Mouse (Mus musculus) stomach, postnatal 0 days (tissue): ENCODE measurements at regions not wholly inside any gene's neighbourhood (a gene's known extent, or its start where the extent isn't known, plus 50 kb on each side); places are given as distances from the start of the nearest gene placed in this dataset.
A peak's percentile ranks its signal among the peaks of the same experiment; 100 is the strongest.

Experiments used
- ATAC-seq: fragments of 200-750 bp; cut with Nextera tagmentation; 2 replicates; pipeline ENCODE4 v1.8.0; 2017; ENCODE audit not compliant: low FRiP score, low TSS enrichment
- DNase-seq: peaks from one replicate; pipeline ENCODE4 v3.0.0-alpha.2; 2016; ENCODE audit warnings: low spot score
- H3K27ac ChIP-seq: fragments of 300-500 bp; sonication (generic); replicated peaks from 2 replicates; pipeline ENCODE4 v1.5.1; 2014; ENCODE audit warnings: mild to moderate bottlenecking, control low read depth
- H3K27me3 ChIP-seq: fragments of 300-500 bp; sonication (generic); 2 replicates; pipeline ENCODE4 v1.6.1; 2014; ENCODE audit warnings: low read length; ENCODE audit not compliant: control insufficient read depth, insufficient read depth
- H3K36me3 ChIP-seq: fragments of 300-500 bp; sonication (generic); 2 replicates; pipeline ENCODE4 v1.6.1; 2014; ENCODE audit warnings: low read length, mixed read lengths; ENCODE audit not compliant: control insufficient read depth, insufficient read depth
- H3K4me1 ChIP-seq: fragments of 300-500 bp; sonication (generic); replicated peaks from 2 replicates; pipeline ENCODE4 v1.6.1; 2014; ENCODE audit warnings: antibody characterized with exemption; ENCODE audit not compliant: control insufficient read depth, insufficient read depth
- H3K4me2 ChIP-seq: fragments of 300-500 bp; sonication (generic); replicated peaks from 2 replicates; pipeline ENCODE4 v1.6.1; 2014; ENCODE audit warnings: low read depth, mild to moderate bottlenecking, control low read depth, moderate library complexity
- H3K4me3 ChIP-seq: fragments of 300-500 bp; sonication (generic); 2 replicates; pipeline ENCODE4 v1.5.1; 2014; ENCODE audit warnings: low read depth, low read length, control low read depth
- H3K9ac ChIP-seq: fragments of 300-500 bp; sonication (generic); 2 replicates; pipeline ENCODE4 v1.6.1; 2014; ENCODE audit warnings: mild to moderate bottlenecking, low read length, control low read depth, mixed read lengths
- H3K9me3 ChIP-seq: fragments of 300-500 bp; sonication (generic); 2 replicates; pipeline ENCODE4 v1.6.1; 2016; ENCODE audit warnings: low read length; ENCODE audit not compliant: control insufficient read depth
- CTCF ChIP-seq: IDR thresholded peaks from 2 replicates; pipeline ENCODE4 v1.5.1; 2016; ENCODE audit warnings: antibody characterized with exemption, low read depth, mild to moderate bottlenecking, moderate library complexity
- EP300 ChIP-seq: optimal IDR thresholded peaks from 2 replicates; pipeline ENCODE3; 2016; ENCODE audit warnings: antibody characterized with exemption
- WGBS: fragments of 180-500 bp; shearing (Covaris S2); extraction: QIAGEN DNeasy Blood & Tissue Kit; methylation state at CpG from one replicate; pipeline ENCODE4 v1.1.7; 2014; 5-methylcytosine and 5-hydroxymethylcytosine counted together

DNA sequence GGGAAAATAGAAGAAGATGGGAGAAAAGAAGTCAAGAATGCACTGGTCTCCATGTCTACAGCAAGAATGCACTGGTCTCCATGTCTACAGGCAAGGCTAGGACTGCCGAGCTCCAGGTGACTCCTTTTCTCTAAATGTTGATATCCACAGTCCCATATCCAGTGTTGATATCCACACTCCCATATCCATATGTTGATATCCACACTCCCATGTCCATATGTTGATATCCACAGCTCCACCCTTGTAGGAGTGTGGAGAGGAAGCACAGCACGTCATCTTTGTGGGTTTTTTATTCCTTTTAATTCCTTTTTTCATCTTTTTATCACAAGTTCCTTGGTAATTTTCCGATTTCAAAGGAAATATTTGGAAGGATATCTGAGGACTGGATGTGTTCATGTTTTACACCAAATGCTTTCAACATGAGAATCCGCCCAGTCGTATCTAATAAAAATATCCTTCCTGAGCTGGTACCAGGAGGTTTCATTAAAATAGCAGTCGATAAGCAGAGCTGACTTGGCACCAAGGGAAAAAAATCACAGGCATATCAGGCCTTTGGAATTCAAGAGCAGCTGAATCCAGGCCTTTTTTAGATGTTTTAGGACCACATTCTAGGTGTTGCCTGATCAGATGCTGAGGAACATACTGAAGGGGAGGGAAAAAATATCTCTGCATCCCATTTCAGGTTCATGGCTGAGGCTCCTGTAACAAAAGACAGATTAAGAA lies 653.7 kb upstream of the Cdh11 start:
- WGBS = 83% methylated on average over 6 of the region's 6 CpGs

DNA sequence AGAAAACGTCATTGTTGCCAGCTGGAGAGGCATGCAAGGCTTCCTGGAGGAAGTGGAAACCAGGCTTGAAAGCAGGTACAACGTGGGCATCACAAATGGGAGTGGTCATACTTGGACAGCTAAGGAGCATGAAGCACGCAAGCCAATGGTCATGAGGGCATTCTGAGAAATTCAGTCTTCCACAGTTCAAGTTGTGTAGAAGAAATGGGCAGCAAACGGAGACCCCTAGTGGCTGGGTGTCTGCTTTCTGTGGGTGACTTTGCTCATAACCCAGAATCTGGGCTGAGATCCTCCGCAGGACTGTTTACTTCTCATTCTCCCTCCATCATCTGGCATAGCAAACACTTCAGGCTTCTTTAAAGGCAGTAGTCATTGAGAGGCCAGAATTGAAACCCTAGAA lies 655.7 kb upstream of the Cdh11 start:
- 57% methylated on average over 5 of the region's 5 CpGs for WGBS
- ATAC-seq (no peak), DNase-seq (peak; percentile 17)
- no peak overlapping the region for H3K4me3 ChIP-seq
- H3K4me2 ChIP-seq = no peak overlapping the region
- H3K36me3 ChIP-seq = no peaks in the 10 kb centered on the region
- TF ChIP-seq CTCF (peak; percentile 65), EP300 (no peak)
- H3K27ac ChIP-seq = no peak overlapping the region
- 0 out of 2 replicates have a peak, but pooled peaks cover 2% of the 10 kb centered on the region for H3K4me1 ChIP-seq
- no peaks in the 10 kb centered on the region for H3K9me3 ChIP-seq
- H3K9ac ChIP-seq = no peak overlapping the region
- H3K27me3 ChIP-seq = no peaks in the 10 kb centered on the region

More for the DNA sequence above, 653.7 kb upstream of the Cdh11 start:
- H3K4me1 ChIP-seq = 0 out of 2 replicates have a peak, but pooled peaks cover 2% of the 10 kb centered on the region
- H3K27me3 ChIP-seq = no peaks in the 10 kb centered on the region
- ATAC-seq (no peak), DNase-seq (no peak)
- H3K4me3 ChIP-seq = no peak overlapping the region
- H3K9ac ChIP-seq = no peak overlapping the region
- no peak overlapping the region for H3K4me2 ChIP-seq
- H3K27ac ChIP-seq = no peak overlapping the region
- no peaks in the 10 kb centered on the region for H3K36me3 ChIP-seq
- TF ChIP-seq CTCF = no peak
- no peak for TF ChIP-seq EP300
- H3K9me3 ChIP-seq = no peaks in the 10 kb centered on the region

DNA sequence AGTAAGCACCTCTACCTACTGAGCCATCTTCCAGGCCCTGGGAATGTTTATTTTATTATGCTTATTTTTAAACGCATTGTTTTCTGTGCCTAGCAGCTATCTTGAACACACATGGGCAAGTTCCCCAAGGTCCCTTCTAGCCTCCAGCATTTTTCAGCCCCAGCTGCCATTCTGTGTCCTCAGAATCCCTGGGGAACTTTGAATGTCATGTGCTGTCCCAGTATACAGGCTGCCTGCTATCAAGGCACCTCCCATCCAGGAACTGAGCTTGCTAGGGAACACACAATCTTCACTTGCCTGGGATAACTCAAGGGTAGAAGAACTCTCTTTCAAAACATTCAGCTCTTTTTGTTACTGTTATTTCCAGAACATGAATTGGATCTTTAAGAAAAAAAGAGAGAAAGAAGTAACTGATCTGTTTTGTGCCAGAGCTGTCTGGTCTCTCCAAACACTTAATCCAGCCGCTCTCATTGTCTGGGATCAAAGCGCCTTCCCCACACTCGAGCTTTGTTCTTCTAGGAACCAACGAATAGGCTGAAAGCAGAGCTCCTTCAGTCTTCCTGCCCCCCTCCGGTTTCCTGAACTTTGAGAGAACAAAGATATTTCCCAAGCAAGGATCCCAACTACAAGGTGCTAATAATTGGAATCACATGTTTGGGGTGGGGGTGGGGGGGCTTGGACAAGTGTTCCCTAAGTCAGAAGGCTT lies 657.1 kb upstream of the Cdh11 start:
- Histone ChIP-seq H3K4me2 (no peak overlapping the region), H3K27me3 (no peaks in the 10 kb centered on the region), H3K27ac (no peak overlapping the region), H3K9me3 (no peaks in the 10 kb centered on the region), H3K4me3 (no peak overlapping the region), H3K36me3 (no peaks in the 10 kb centered on the region), H3K4me1 (0 out of 2 replicates have a peak, but pooled peaks cover 2% of the 10 kb centered on the region), H3K9ac (no peak overlapping the region)
- DNase-seq (no peak), ATAC-seq (no peak)
- WGBS = 29% methylated on average over 6 of the region's 6 CpGs
- no peak for TF ChIP-seq CTCF
- no peak for TF ChIP-seq EP300

DNA sequence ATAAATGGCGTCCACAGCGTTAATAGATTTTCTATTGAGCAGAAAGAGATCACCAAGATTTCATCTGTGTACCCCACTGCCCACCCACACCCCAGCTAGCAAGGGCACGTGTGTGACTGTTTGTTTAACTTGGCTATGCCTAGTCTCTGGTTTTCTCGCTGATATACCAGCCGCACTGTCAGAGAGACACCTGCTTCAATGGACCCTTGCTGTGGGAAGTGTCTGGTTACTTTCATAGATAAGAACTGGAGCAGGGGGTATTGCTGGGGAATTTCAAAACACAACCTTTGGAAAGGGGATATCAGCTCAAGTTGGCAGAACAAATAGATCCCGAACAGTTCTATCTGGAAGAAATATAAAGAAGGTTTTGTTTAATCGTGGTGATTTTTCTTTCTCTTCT lies 656.8 kb upstream of the Cdh5 start:
- DNase-seq (no peak), ATAC-seq (no peak)
- TF ChIP-seq CTCF = no peak
- TF ChIP-seq EP300 = no peak
- H3K4me3 ChIP-seq = no peak overlapping the region
- no peaks in the 10 kb centered on the region for H3K36me3 ChIP-seq
- H3K9me3 ChIP-seq = no peaks in the 10 kb centered on the region
- H3K27me3 ChIP-seq = no peaks in the 10 kb centered on the region
- 44% methylated on average over 7 of the region's 7 CpGs for WGBS
- H3K9ac ChIP-seq = no peak overlapping the region
- 0 out of 2 replicates have a peak, but pooled peaks cover 2% of the 10 kb centered on the region for H3K4me1 ChIP-seq
- no peak overlapping the region for H3K27ac ChIP-seq
- H3K4me2 ChIP-seq = no peak overlapping the region

DNA sequence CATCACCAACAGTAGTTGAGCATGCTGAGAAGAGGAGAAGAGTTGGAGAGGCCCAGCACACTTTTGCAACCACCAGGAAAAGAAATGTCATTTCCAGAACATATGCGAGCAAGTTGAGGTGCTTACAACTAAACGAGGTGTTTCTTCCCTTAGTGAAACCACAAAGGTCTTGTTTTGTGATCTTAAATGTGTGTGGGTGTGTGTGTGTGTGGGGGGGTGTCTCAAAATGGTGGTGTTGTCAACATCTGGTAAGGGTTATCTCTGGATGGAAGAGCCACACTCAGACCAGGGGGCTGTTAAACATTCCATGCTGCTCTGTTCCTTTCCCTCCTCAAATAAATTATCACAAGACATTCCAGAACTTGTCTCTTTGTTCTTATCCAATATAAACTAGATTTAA lies 656.0 kb upstream of the Cdh5 start:
- ATAC-seq = no peak
- H3K9me3 ChIP-seq = no peaks in the 10 kb centered on the region
- H3K4me2 ChIP-seq = no peak overlapping the region
- H3K4me3 ChIP-seq = no peak overlapping the region
- H3K36me3 ChIP-seq = no peaks in the 10 kb centered on the region
- no peak overlapping the region for H3K27ac ChIP-seq
- WGBS = 85% methylated on average over 2 of the region's 2 CpGs
- no peaks in the 10 kb centered on the region for H3K27me3 ChIP-seq
- no peak for DNase-seq
- TF ChIP-seq EP300 (no peak), CTCF (no peak)
- H3K4me1 ChIP-seq = 0 out of 2 replicates have a peak, but pooled peaks cover 2% of the 10 kb centered on the region
- no peak overlapping the region for H3K9ac ChIP-seq

DNA sequence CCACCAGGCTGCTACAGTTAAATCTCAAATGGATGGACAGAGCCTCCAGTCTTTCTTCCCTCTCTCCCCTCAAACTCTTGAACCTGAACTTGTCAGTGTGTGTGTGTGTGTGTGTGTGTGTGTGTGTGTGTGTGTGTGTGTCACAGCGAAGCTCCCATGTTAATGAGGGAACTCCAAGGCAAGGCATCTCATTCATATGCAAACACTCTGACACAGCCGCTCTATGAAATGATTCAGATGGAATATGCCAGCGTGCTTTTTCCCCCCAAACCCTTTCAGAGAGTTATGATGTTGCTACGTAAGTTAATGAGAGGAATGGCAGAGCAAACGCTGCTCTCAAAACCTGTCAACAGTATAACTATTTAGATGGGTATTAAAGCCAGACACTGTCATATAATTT lies 653.5 kb upstream of the Cdh5 start:
- H3K4me3 ChIP-seq = no peak overlapping the region
- TF ChIP-seq EP300 = no peak
- TF ChIP-seq CTCF = no peak
- no peak overlapping the region for H3K4me2 ChIP-seq
- no peaks in the 10 kb centered on the region for H3K27me3 ChIP-seq
- H3K9me3 ChIP-seq = no peaks in the 10 kb centered on the region
- no peak for ATAC-seq
- H3K4me1 ChIP-seq = no peaks in the 10 kb centered on the region
- no peaks in the 10 kb centered on the region for H3K36me3 ChIP-seq
- H3K9ac ChIP-seq = no peak overlapping the region
- no peak overlapping the region for H3K27ac ChIP-seq
- 72% methylated on average over 5 of the region's 5 CpGs for WGBS
- no peak for DNase-seq
